Mouse (Mus musculus) embryonic facial prominence, embryonic 15.5 days (tissue): ENCODE data around the gene Rnase4. TPM values are rescaled to one million over a fixed set of nuclear protein-coding genes. Genes with fewer than 3 reads are reported as not detected.
A peak's percentile ranks its signal among the peaks of the same experiment; 100 is the strongest.

Experiments used
- ATAC-seq: fragments of 200-750 bp; cut with Nextera tagmentation; 2 replicates; pipeline ENCODE4 v1.8.0; 2017; ENCODE audit warnings: low read depth, moderate TSS enrichment; ENCODE audit not compliant: insufficient number of reproducible peaks, low FRiP score, low TSS enrichment
- H3K27ac ChIP-seq: fragments of 300-500 bp; sonication (generic); replicated peaks from 2 replicates; pipeline ENCODE4 v1.5.1; 2015; ENCODE audit warnings: mild to moderate bottlenecking, inconsistent platforms
- H3K27me3 ChIP-seq: fragments of 300-500 bp; sonication (generic); 2 replicates; pipeline ENCODE4 v1.6.1; 2015; ENCODE audit warnings: inconsistent platforms
- H3K36me3 ChIP-seq: fragments of 300-500 bp; sonication (generic); 2 replicates; pipeline ENCODE4 v1.6.1; 2015; ENCODE audit warnings: mild to moderate bottlenecking, inconsistent platforms
- H3K4me1 ChIP-seq: fragments of 300-500 bp; sonication (generic); 2 replicates; pipeline ENCODE4 v1.6.1; 2015; ENCODE audit warnings: inconsistent platforms
- H3K4me2 ChIP-seq: fragments of 300-500 bp; sonication (generic); replicated peaks from 2 replicates; pipeline ENCODE4 v1.6.1; 2015; ENCODE audit warnings: mild to moderate bottlenecking, inconsistent platforms
- H3K4me3 ChIP-seq: fragments of 300-500 bp; sonication (generic); replicated peaks from 2 replicates; pipeline ENCODE4 v1.5.1; 2015; ENCODE audit warnings: mild to moderate bottlenecking, inconsistent platforms
- H3K9ac ChIP-seq: fragments of 300-500 bp; sonication (generic); 2 replicates; pipeline ENCODE4 v1.6.1; 2015; ENCODE audit warnings: inconsistent platforms
- H3K9me3 ChIP-seq: fragments of 300-500 bp; sonication (generic); replicated peaks from 2 replicates; pipeline ENCODE4 v1.6.1; 2016; ENCODE audit warnings: inconsistent platforms
- WGBS: fragments of 180-500 bp; shearing (Covaris S2); methylation state at CpG from one replicate; pipeline ENCODE4 v1.1.7; 2015; 5-methylcytosine and 5-hydroxymethylcytosine counted together
- polyA plus RNA-seq: library from polyadenylated mRNA; unstranded; fragments of >200 nt; fragmentation: Nextera tagmentation; extraction: Ambion mirVana; gene quantifications from 2 replicates; pipeline ENCODE4 v1.2.1, GENCODE M21; 2015

The Rnase4 gene
- polyA plus RNA-seq, 1 experiment from 2014 or later = 57.1 TPM

DNA sequence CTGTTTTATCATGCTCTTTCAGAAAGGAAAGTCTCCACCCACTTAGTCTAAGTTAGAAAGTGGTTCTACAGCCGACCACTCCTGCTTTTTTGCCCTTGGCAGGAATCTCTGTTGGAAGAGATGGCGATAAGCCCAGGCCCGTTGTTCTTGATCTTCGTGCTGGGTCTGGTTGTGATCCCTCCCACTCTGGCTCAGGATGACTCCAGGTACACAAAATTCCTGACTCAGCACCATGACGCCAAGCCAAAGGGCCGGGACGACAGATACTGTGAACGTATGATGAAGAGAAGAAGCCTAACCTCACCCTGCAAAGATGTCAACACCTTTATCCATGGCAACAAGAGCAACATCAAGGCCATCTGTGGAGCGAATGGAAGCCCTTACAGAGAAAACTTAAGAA is 10.4 kb downstream of the Rnase4 start:
- 59% methylated on average over 9 of the region's 9 CpGs for WGBS
- Histone ChIP-seq H3K27me3 (no peaks in the 10 kb centered on the region), H3K4me1 (no peaks in the 10 kb centered on the region), H3K4me3 (no peak overlapping the region), H3K4me2 (no peak overlapping the region), H3K36me3 (no peaks in the 10 kb centered on the region), H3K9me3 (no peaks in the 10 kb centered on the region), H3K27ac (no peak overlapping the region), H3K9ac (no peak overlapping the region)
- no peak for ATAC-seq

DNA sequence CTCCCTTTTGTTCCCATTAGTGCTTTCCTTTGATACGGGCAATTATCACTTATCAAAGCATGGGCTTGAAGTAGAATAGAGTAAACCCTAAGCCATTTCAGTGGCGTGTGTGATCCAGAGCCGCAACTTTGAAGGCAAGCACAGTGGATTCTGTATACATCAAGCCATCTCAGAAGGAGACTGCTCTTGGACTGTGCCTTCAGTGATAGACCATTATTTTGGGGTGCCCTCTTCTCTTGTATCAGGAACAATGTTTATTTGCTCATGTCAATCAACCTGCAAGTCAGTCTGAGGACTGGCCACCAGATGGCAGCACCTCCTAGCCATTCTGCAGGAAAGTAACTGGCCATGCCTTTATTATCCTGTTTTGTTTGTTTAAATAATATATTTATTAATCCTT is 12.3 kb downstream of the Rnase4 start:
- no peak overlapping the region for H3K9ac ChIP-seq
- H3K27me3 ChIP-seq = no peaks in the 10 kb centered on the region
- H3K4me2 ChIP-seq = no peak overlapping the region
- no peaks in the 10 kb centered on the region for H3K4me1 ChIP-seq
- no peak for ATAC-seq
- H3K27ac ChIP-seq = no peak overlapping the region
- no peaks in the 10 kb centered on the region for H3K9me3 ChIP-seq
- H3K36me3 ChIP-seq = no peaks in the 10 kb centered on the region
- 63% methylated on average over 3 of the region's 3 CpGs for WGBS
- H3K4me3 ChIP-seq = no peak overlapping the region

GRCm38 (mm10) chr14:51104366-51104765 is 13.5 kb downstream of the Rnase4 start:
- Histone ChIP-seq H3K27ac (no peak overlapping the region), H3K4me1 (no peaks in the 10 kb centered on the region), H3K9me3 (no peaks in the 10 kb centered on the region), H3K27me3 (no peaks in the 10 kb centered on the region), H3K9ac (no peak overlapping the region), H3K36me3 (no peaks in the 10 kb centered on the region), H3K4me3 (no peak overlapping the region), H3K4me2 (no peak overlapping the region)
- ATAC-seq = no peak
- WGBS = 83% methylated on average over 2 of the region's 2 CpGs

DNA sequence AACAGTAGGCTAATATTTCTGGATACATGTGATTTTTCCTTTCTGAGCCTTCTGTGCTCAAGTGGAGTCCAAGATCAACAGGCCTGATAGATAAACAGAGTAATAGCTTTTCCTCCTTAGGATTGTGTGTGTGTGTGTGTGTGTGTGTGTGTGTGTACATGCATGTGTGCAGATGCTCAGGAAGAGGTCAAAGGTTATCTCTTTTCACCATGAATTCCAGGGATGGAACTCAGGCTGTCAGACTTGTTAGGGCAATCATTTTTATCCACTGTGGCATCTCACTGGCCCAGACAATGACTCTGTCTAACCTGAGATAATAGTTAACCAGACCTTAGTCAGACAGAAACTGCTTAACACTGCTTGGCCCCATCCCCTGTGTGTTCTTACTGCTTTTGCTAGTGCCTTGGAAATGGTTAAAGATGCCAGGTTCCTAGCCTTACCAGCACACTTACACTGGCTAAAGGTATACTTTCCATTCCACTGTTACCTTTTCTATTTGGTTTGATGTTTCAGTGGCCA is 15.6 kb downstream of the Rnase4 start:
- Histone ChIP-seq H3K9ac (no peak overlapping the region), H3K4me3 (no peak overlapping the region)
- no peak for ATAC-seq

GRCm38 (mm10) chr14:51111966-51112365 is 21.1 kb downstream of the Rnase4 start:
- Histone ChIP-seq H3K4me1 (no peaks in the 10 kb centered on the region), H3K36me3 (no peaks in the 10 kb centered on the region), H3K27ac (no peak overlapping the region), H3K9me3 (no peaks in the 10 kb centered on the region), H3K27me3 (no peaks in the 10 kb centered on the region), H3K4me2 (no peak overlapping the region), H3K4me3 (no peak overlapping the region), H3K9ac (no peak overlapping the region)
- ATAC-seq = no peak
- 54% methylated on average over 3 of the region's 3 CpGs for WGBS

More for the DNA sequence above, 15.6 kb downstream of the Rnase4 start:
- no peak overlapping the region for H3K4me2 ChIP-seq
- no peaks in the 10 kb centered on the region for H3K36me3 ChIP-seq
- H3K27ac ChIP-seq = no peak overlapping the region
- H3K9me3 ChIP-seq = no peaks in the 10 kb centered on the region
- no peaks in the 10 kb centered on the region for H3K27me3 ChIP-seq
- H3K4me1 ChIP-seq = no peaks in the 10 kb centered on the region

DNA sequence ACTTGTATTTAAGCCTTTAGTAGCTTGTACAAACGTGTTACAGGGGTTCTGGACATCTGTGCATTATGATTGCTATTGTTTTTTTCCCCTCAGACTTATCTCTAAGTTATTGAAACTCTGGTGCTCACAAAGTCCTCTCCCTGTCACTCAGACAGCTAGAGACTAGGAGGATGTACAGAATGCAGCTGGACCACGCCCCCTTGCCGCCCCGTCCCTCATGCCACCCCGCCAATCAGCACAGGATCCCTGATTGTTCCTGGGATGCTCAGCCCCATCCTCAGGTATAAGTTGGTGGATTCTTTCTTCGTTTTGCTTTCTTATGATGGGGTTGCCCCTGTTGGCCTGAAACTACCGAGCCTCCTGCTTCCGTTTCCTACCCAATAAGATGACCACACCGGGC is 22.6 kb downstream of the Rnase4 start:
- WGBS = 28% methylated on average over 9 of the region's 9 CpGs
- no peaks in the 10 kb centered on the region for H3K27me3 ChIP-seq
- no peak for ATAC-seq

DNA sequence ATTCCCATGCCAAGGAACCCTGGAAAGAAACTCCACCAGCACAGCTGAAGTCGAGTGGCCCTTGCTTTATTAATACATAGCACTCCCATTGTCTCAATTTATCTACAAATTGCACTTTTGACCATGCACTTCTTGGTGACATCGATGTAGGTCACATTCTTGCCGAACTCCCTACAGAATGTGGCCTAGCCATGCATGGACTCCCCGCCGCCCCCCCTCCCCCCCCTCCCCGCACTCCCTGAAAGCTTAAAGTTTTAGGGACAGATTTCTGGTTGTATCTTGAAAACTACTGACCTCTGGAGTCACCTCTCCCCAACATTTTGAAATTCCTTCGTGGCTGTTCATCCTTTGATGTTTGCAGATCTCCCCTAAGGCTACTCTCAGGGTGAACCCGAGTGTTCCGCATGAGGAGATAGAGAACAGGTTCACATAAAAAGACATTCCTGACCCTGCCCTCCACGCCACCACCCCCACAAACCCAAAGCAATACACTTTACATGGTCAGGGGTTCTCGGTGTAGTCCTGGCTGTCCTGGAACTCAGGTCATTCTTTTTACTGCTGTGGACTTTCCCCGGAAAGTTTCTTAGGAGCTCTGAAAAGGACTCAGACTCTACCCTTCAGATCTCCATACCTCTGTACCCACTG is 23.2 kb downstream of the Rnase4 start, which contains the start of gene Eddm3b:
Gene Eddm3b, plus strand, starts transcription at position 511 of the 645 bp plus-strand sequence.
- 32% methylated on average over 12 of the region's 12 CpGs for WGBS
- no peak for ATAC-seq
- no peak within 1 kb of the TSS for H3K4me2 ChIP-seq
- H3K9me3 ChIP-seq = no peaks in the 10 kb centered on the region
- no peaks in the 10 kb centered on the region for H3K4me1 ChIP-seq
- H3K9ac ChIP-seq = no peak within 1 kb of the TSS
- H3K36me3 ChIP-seq = no peaks in the 10 kb centered on the region
- H3K27ac ChIP-seq = no peak within 1 kb of the TSS
- no peaks in the 10 kb centered on the region for H3K27me3 ChIP-seq
- no peak within 1 kb of the TSS for H3K4me3 ChIP-seq

More for the DNA sequence above, 22.6 kb downstream of the Rnase4 start:
- no peak overlapping the region for H3K27ac ChIP-seq
- H3K4me2 ChIP-seq = no peak overlapping the region
- H3K9me3 ChIP-seq = no peaks in the 10 kb centered on the region
- no peak overlapping the region for H3K9ac ChIP-seq
- H3K36me3 ChIP-seq = no peaks in the 10 kb centered on the region
- H3K4me1 ChIP-seq = no peaks in the 10 kb centered on the region
- H3K4me3 ChIP-seq = no peak overlapping the region

- H3K9ac ChIP-seq = no peak overlapping the region
- WGBS = 89% methylated on average over 6 of the region's 6 CpGs
- H3K27ac ChIP-seq = no peak overlapping the region
- H3K36me3 ChIP-seq = no peaks in the 10 kb centered on the region
- H3K4me3 ChIP-seq = no peak overlapping the region
- no peaks in the 10 kb centered on the region for H3K27me3 ChIP-seq
- ATAC-seq = no peak
- 0 out of 2 replicates have a peak, but pooled peaks cover 5% of the 10 kb centered on the region for H3K9me3 ChIP-seq
- no peak overlapping the region for H3K4me2 ChIP-seq
- no peaks in the 10 kb centered on the region for H3K4me1 ChIP-seq
Observed at GRCm38 (mm10) chr14:51125684-51126083, 34.8 kb downstream of the Rnase4 start.

DNA sequence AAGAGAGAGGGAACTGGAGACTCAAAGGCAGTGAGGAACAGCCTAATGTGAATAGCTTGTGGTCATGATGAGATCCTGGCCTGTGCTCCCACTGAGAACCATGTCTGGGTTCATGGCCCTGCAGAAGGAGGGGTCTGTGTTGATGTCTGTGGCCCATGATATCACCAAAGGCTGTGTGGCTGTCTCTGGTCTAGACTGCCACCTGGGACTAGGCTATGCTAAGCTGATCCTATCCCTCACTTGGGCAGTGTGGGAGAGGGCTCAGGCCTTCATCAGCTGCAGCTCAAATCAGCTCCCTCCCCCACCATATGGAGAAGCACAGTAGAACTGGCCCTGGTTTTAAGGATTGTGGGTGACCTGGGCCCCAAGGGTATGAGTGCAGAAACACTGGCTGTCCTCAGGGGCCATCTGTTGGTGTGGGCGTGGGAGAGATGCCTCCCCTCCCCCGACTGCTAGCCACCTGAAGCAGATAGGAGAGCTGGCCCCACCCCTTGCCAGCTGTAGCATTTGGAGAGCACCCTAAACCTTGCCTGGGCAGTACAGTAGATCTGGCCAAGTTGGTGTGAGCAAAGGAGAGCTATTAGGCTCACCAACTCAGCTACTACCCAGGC is 36.9 kb downstream of the Rnase4 start:
- 0 out of 2 replicates have a peak, but pooled peaks have one; percentile 29 for ATAC-seq

GRCm38 (mm10) chr14:51128775-51129623 is 38.1 kb downstream of the Rnase4 start:
- no peak overlapping the region for H3K9ac ChIP-seq
- H3K36me3 ChIP-seq = no peaks in the 10 kb centered on the region
- 78% methylated on average over 9 of the region's 9 CpGs for WGBS
- no peak for ATAC-seq
- 0 out of 2 replicates have a peak, but pooled peaks cover 5% of the 10 kb centered on the region for H3K9me3 ChIP-seq
- no peak overlapping the region for H3K4me2 ChIP-seq
- H3K27me3 ChIP-seq = no peaks in the 10 kb centered on the region
- no peak overlapping the region for H3K4me3 ChIP-seq
- H3K4me1 ChIP-seq = no peaks in the 10 kb centered on the region
- H3K27ac ChIP-seq = no peak overlapping the region

More for the DNA sequence above, 36.9 kb downstream of the Rnase4 start:
- H3K9ac ChIP-seq = no peak overlapping the region
- H3K27me3 ChIP-seq = no peaks in the 10 kb centered on the region
- no peaks in the 10 kb centered on the region for H3K36me3 ChIP-seq
- no peak overlapping the region for H3K4me3 ChIP-seq
- 69% methylated on average over 2 of the region's 2 CpGs for WGBS
- H3K4me1 ChIP-seq = no peaks in the 10 kb centered on the region
- H3K4me2 ChIP-seq = no peak overlapping the region
- no peak overlapping the region for H3K27ac ChIP-seq
- H3K9me3 ChIP-seq = 0 out of 2 replicates have a peak, but pooled peaks cover 5% of the 10 kb centered on the region

DNA sequence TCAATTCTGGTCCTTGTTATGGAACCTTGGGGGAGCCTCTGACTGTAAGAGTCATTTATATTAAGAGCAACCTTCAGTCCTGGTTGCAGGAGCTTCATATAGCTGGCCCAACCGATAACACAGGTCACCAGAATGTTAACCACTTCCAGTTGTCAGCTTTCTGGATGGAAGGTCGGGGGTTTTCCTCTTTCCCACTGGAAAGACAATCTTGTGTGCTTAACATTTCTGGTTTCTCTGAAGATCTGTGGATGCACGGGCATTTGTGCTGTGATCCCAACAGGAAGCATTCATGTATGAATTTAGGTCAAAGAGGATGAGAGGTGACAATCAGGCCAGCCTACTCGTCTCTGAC is 38.7 kb downstream of the Rnase4 start:
- Histone ChIP-seq H3K4me1 (no peaks in the 10 kb centered on the region), H3K4me3 (no peak overlapping the region), H3K36me3 (no peaks in the 10 kb centered on the region)

More for the DNA sequence above, 38.7 kb downstream of the Rnase4 start:
- Histone ChIP-seq H3K27me3 (no peaks in the 10 kb centered on the region), H3K9me3 (0 out of 2 replicates have a peak, but pooled peaks cover 5% of the 10 kb centered on the region), H3K27ac (no peak overlapping the region), H3K9ac (no peak overlapping the region), H3K4me2 (no peak overlapping the region)
- WGBS = 58% methylated on average over 4 of the region's 4 CpGs
- no peak for ATAC-seq
